Mouse (Mus musculus) CD4-positive, CD25-positive, alpha-beta regulatory T cell, adult 2 months (primary cell): ENCODE results near the gene Clcn3.

Experiments
- DNase-seq: peaks from one replicate; pipeline ENCODE4 v3.0.0-alpha.2; 2012; ENCODE audit warnings: low read depth, low spot score

Clcn3 gene

GRCm38 (mm10) chr8:60870231-60871193 lies 112.6 kb downstream of the Clcn3 start:
- no peak for DNase-seq

GRCm38 (mm10) chr8:60869761-60870160 lies 113.3 kb downstream of the Clcn3 start:
- no peak for DNase-seq

- DNase-seq = no peak
These were observed 114.7 kb downstream of the Clcn3 start for GRCm38 (mm10) chr8:60868236-60868965.

- DNase-seq = no peak
These were observed 115.5 kb downstream of the Clcn3 start for GRCm38 (mm10) chr8:60867468-60868115.

- DNase-seq = peak; percentile 72
These were observed 117.5 kb downstream of the Clcn3 start for GRCm38 (mm10) chr8:60865504-60866114.

- no peak for DNase-seq
These were observed 118.2 kb downstream of the Clcn3 start for GRCm38 (mm10) chr8:60864875-60865274.

- no peak for DNase-seq
These were observed 121.3 kb downstream of the Clcn3 start for GRCm38 (mm10) chr8:60861783-60862182.

GRCm38 (mm10) chr8:60860749-60861148 lies 122.4 kb downstream of the Clcn3 start:
- no peak for DNase-seq
